Mouse (Mus musculus) gastrocnemius, postnatal 10 days (tissue): ENCODE results near the gene Stk10. TPM values are rescaled to one million over a fixed set of nuclear protein-coding genes. Genes with fewer than 3 reads are reported as not detected.
"Not testable (repeated sequence)": the region's sequence is repeated elsewhere in the genome, so short reads cannot be mapped to it uniquely, and the experiment has no call there.

Source experiments
- DNase-seq: peaks from one replicate; pipeline ENCODE4 v3.0.0; 2021; ENCODE audit warnings: mixed read lengths
- total RNA-seq, 2 experiments: library from RNA; stranded (reverse); gene quantifications; 2 replicates each; pipeline ENCODE4 v1.2.3; 2021

The Stk10 gene
- total RNA-seq, 2 experiments from 2014 or later, result 5.3 to 8.5 TPM

DNA sequence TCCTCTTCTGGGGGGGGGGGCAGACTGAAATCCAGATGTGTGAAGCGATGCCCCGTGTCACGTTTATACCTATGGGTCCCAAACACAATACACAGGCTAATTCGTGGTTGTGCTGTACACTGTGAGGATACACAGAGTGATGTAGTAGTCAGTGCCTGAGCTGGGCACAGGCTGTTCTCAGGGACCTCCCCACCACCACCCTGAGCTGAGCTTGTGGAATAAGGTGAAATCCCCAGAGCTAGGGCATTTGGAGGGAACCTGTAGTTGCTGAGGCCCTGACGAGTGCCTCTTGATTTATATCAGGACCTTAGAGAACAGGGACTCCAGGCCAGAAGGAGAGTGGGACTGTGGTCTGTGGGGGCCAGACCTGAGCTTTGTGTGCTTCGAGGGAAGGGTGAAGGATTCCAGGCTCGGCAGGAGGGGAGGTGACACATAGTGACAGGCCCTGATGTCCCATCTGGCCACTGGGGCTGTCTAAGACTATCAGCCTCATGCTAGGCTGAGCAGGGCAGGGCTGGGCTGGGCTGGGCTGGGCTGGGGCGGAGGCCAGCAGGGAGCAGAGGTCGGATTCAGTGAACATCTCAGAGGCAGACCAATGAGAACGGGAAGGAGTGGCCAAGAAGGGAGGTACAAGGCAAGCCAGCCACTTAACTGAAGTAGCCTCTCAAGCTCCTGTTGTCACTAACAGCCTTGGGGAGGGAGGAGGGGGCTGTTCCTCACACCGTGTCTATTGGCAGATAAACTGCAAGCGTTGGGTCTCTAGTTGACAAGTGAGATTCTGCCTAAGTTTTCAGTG, 68.6 kb downstream of the Stk10 start:
- no peak for DNase-seq

DNA sequence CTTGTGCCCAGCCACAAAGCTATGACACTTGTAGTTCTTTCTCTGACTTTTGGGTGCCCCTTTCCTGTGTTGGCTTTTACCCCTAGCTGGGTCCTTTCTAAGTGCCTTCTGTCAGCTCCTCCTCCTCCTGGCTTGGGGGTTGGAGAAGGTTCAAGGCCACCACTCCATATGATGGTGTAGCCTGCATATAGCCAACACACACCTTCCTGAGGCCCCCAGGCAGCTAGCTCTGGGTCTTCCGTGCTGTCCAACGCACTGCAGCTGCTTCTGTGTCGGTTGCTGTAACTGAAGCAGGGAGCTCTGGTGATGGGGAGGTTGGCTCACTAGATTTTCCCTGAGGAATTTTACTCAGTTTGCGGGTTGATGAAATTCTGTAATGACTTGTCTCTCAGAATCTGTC, 71.6 kb downstream of the Stk10 start:
- DNase-seq, result no peak

DNA sequence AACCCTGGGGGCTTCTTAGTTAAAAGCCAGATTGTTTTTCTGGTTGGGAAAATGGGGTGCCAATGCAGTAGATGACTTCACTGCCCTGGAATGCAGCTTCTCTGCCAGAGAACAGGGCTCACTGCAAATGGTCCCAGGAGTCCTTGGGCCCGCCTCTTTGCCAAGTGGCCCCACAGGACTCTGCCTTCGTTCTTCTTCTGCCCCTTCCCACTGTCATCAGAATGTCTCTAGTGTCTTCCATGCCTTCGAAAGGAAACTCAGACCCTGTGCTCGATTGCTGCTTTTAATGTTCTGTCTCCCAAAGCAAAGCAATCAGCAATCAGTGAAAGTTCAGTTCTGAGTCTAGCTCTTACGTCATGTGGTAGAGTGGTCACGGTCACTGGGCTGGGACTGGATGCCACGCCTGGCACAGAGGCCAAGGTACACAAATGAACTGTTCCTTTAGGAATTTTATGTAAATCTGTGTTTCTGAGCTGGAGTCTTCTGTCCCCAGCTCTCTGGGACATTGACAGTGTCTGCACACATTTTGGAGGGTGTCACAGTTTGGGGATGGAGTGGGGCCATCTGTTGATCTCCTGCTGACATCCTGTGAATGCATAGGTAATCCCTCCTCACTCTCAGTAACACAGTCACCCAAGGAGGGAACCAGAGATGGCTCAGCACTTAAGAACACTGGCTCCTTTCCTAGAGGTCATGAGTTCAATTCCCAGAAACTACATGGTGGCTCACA, 72.2 kb downstream of the Stk10 start:
- DNase-seq, result peak; percentile 60

DNA sequence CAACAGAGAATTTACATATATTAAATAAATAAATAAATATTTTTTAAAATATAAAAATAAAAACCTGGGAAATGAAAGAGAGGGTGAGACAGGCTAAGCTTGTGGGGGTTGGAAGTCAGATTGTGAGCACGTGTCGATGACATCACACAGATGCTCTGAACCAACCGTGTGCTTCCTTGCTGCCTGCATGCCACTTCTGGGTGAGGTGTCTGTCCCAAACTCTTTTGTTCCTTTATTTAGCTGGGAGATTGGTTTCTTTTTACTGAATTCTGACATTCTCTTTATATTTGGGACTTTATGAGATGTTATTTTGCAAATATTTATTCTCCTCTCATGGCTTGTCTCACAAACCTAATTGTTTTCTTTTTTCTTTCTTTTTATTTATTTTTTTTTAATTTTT, 72.8 kb downstream of the Stk10 start:
- DNase-seq, result no peak

DNA sequence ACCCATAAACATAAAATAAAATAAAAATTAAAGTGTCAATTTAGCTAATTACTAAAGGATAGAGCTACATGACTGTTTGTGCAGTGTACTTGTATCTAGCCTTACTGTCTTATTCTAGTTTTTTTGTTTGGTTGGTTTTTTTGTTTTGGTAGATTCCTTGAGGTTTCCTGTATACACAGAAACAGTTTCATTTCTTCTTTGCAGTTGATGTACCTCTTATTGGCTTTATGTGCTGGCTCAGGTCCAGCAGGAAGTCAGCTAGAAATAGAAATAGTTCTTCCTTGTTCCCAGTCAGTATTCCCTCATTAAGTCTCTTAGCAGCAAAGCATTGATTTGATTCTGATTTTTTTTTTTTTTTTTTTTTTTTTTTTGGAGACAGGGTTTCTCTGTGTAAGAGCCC, 74.2 kb downstream of the Stk10 start:
- no peak for DNase-seq

DNA sequence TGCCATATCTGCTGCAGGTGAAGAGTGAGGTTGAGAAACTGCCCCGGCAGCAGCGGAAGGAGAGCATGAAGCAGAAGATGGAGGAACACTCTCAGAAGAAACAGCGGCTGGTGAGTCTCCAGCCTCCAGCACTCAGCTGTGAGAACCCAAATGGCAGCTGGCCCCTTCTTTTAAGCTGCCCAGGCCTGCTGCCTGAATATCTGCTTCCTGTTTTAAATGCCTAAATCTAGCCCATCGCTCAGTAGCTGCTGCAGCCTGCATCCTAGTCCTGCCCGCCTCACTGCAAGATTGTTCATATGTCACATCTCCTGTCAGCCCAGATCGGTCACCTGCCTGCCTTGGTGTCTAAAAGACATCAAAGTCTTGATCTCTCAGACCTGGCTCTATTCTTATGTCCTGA, 77.5 kb downstream of the Stk10 start:
- DNase-seq, result no peak

DNA sequence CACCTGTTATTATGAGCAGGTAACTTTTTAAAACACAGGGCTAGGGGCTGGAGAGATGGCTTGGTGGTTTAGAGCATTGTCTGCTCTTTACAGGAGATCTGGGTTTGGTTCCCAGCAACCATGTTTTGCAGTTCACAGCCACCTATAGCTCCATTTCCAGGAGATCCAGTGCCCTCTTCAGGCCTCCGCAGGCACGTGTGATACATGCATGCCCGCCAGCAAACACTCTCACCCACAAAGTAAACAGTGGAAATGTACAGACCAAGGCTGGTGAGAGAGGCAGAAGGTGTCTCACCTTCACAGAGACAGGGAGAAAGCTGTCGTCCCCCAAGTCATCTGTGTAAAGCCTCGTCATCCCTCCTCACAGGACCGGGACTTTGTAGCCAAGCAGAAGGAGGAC, 79.2 kb downstream of the Stk10 start:
- no peak for DNase-seq

DNA sequence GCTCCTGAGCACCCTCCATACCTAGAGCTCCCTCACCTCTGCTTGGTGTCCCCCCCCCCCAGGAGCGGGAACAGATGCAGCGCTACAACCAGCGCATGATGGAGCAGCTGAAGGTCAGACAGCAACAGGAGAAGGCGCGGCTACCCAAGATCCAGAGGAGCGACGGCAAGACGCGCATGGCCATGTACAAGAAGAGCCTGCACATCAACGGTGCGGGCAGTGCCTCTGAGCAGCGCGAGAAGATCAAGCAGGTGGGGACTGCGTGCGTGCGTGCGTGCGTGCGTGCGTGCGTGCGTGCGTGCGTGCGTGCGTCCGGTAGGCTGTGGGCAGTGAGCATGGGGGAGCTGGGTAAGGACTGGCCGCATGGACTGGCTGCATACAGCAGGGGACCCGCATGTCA, 81.4 kb downstream of the Stk10 start:
- no peak for DNase-seq

DNA sequence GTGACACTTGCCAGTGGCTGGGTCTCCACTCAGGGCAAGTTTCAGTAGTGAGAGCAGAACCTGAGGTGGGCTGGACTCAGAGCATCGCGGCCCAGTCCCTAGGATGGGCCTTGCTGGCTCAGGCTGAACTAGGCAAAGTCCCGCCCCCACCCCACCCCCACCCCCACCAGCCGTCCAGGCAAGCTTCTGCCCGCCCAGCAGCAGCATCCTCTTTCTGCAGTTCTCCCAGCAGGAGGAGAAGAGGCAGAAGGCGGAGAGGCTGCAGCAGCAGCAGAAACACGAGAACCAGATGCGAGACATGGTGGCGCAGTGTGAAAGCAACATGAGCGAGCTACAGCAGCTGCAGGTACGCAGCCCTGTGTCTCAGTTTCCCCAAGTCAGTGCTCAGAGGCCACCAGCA, 82.5 kb downstream of the Stk10 start:
- DNase-seq, result no peak

DNA sequence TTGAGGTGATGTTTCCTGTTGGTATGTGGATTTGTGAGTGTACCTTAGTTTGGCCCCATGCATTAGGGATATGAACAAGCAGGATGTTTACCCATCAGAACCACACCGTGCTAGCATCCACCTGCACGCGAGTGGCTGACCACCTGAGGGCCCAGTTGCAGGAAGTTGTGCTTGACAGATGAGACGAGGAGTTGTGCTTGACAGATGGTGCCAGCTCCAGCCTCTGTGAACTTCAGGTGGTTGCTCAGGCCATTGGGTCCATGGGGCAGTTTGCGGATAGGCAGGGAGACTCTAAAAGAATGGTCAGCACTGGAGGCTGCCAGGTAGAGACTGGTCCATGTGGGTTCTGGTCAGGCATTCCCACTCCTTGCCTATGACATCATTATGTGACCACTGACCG, 83.0 kb downstream of the Stk10 start:
- DNase-seq, result no peak

DNA sequence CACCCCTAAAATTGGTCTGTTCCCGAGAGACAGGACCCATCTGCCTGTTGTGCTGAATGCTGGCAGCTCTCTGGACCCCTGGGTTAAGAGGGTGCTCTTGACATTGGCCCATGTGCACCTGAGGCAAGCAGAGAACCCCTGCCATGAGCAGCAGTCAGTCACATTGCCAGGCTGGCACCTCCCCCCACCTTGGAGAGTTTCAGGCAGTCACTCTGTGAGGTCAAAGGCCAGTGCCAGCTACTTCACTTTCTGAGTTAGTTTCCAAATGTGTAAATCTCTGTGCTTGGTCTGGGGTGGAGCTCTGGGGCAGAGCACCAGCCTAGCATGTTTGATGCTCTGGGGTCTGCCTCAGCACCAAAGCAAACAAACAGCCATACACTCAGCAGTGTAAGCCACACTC, 84.9 kb downstream of the Stk10 start:
- no peak for DNase-seq

DNA sequence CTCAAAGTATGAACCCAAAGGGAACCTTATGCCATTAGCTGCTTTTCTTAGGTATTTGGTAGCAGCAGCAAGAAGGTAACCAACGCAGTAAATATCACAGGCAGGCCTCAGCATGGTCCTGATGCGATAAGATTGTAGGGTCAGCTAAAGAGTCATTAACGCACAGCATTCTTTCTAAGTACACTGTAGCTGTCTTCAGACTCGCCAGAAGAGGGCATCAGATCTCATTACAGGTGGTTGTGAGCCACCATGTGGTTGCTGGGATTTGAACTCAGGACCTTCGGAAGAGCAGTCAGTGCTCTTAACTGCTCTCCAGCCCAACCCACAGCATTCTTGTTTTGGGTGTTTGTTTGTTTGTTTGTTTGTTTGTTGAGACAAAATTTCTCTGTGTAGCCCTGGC, 85.5 kb downstream of the Stk10 start:
- not testable (repeated sequence) for DNase-seq

DNA sequence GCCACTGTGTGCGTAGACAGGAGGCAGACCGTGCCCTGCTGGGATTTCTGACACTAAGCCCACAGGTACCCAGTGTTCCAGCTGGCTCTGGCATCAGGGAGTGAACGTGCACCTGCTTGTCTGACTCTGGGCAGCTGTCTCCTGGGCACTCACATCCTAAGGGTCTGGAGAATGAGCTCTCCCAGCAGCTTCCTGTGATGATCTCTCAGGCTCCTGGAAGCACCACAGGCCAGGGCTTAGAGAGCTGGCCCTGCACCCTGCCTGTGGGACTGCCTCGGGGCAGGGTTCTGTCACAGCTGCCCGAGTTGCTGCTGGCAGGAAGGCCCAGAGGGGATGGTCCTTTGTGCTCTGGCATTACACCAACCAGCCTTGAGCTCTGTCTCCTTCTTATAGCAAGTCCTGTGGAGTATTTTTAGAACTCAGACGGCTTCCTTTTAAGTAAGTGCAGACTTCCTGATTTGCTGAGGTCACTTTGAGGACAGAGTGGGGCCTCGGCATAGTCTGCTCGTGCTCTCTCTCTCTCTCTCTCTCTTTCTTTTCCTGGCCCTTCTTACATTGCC, 86.2 kb downstream of the Stk10 start:
- DNase-seq, result peak; percentile 58

DNA sequence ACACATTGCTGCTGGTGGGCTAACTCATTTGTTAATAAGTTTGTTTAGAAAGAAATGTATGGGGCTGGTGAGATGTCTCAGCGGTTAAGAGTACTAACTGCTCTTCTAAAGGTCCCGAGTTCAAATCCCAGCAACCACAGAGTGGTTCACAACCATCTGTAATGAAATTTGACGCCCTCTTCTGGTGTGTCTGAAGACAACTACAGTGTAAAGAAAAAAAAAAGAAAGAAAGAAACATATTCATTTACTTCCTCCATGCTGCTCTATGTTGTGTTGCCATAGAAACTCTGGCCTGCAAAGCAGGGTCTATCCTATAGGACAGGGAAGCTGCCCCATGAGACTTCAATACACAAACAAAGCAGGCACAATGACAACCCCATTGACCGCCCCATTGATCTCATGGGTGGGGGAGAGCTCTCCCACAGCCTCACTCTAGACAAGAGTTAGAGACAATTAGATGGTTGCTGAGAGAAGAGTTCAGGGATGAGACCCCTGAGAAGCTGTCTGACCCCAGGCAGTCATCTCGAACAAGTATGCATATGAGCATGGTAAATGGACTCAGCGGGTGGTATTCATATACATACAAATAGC, 86.9 kb downstream of the Stk10 start:
- no peak for DNase-seq

DNA sequence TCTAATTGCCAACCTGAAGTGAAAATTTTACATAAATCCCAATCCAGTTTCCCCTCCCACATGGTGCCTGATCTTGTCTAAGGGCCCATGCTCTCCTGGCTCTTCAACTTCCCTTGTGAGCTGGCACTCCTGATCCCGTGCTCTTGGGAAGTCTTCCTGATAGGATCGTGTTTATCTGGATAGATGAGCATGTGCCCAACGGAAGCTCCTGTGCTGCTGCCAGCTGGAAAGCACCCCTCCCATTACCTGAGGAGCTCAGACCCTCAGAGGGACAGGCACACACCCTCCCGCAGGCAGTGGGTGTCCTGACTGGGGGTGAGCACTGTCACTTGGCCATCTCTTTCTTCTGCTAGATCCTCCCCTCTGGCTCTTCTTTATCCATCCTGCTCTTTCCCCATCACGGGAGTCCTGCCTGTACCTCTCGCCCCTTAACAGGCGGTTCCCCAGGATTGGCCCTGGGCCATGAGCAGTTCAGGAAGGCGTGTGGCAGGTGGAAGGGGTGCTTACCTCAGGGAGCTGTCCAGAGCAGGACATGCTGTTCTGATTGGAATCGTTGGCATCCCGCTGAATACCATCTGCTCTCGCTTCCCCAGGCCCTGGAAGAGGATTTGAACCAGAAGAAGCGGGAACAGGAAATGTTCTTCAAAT, 88.8 kb downstream of the Stk10 start:
- no peak for DNase-seq

DNA sequence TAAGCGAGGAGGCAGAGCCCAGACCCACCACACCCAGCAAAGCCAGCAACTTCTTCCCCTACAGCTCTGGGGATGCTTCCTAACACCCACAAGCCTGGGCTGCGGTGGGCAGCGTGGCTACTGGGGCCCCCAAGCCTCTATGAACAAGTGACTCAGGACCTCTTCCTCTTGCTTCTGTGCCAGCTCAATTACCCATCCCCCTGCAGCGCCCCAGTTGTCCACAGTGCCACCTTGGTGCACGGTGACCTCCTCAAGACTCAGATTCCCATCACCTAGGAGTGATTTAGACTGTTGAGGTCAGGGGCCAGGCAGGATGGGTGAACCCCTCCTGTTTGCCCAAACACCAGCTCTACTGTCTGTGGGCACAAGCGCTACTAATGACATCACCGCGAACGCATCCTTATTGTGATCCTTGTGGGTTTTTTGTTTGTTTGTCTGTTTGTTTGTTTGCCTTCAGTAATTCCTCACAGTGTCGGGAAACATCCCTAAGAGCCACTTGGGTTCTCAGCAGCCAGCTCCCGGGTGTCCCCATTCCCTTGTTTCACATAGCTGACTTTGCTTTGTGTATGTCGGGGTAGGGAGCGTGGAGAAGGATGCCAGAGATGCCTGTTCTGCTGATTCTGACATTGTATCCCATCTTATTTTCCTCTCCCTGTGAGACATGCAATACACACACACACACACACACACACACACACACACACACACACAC, 89.5 kb downstream of the Stk10 start:
- DNase-seq, result no peak

DNA sequence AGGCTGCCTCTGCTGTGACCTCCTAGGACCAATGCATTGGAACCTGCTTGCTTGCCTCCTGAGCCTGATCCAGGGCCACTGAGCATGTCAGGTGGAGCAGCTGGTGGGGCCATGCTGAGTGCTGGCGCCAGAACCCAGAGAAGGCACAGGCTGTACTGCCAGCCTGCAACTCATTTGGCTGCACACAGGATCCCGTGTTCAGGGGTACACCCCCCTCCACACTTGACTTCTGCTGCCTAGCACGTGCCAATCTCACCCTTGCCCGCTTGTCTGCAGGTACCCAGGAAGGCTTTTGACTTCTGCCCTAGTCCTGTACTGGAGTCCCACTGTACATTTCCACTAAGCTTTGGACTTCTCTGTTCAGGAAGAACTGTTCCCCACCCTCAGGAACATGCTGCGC, 90.1 kb downstream of the Stk10 start:
- no peak for DNase-seq

DNA sequence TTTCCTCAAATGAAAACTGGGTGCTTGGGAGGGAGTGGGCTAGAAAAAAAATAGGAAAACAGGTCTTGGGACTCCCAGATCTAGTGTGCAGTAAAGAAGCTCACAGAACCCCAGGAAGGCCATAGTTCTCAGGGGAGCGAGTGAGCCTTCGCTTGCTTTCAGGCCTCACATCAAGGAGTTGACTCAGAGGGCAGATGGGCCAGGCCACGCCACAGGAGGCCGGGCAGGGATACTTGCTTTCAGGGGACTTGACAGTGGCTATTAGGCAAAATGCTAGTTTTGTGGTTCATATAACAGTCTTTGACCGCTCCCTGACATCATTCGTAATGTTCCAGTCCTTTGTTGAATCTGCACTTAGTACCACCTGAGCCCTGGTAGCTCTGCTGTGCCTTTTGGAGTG, 90.8 kb downstream of the Stk10 start:
- DNase-seq, result no peak

DNA sequence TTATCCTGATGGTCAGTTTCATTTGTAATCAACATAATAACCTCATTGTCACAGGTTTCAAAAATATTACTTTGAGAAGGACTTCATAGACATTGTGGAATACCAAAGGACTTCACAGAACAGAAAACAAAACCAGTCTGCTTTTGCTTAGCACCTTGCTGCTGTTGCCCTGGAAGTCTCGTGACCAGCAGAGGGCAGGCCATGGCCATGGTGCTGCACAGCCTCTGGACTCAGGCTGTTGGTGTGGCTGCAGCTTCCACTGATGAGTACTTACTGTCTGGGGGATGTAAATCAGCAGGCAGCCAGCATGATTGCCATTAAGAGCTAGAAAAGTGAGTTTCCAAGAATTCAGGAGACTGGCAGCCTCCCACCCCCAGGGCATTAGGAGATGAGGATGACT, 92.6 kb downstream of the Stk10 start:
- peak; percentile 73 for DNase-seq

DNA sequence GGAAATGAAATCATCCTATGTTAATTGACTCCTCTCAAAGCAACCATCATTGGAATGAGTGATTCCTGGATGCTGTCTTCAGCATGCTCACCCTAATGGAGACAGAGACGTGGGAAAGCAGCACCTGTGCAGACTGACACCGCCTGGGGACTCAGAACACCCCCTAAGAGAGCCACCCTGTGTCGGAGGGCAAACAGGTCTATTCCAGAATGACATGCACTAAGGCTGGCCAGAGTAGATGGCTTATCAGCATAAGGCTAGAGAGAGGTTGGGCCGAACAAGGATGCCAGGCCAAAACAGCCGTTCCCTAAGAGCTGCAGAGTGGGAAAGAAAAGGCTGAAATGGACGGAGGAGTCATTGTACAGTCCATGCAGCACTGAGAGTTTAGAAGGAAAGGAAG, 93.0 kb downstream of the Stk10 start:
- DNase-seq, result no peak

DNA sequence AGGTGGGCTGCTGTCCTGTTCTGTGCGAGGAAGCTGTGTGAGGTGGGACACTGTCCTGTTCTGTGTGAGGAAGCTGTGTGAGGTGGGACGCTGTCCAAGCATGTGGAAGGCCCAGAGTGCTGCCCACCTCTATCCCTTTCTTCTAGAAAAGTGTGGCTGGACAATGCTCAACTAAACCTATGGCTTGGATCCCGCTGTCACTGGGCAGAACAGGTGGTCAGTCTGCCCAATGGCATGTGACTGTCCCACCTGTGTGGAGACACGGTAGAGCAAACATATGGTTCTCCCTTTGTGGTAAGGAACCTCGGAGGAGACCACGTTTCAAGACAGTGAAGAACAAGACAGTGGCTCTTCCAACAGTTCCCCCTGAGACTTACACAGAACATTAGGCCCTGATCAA, 94.8 kb downstream of the Stk10 start:
- no peak for DNase-seq

DNA sequence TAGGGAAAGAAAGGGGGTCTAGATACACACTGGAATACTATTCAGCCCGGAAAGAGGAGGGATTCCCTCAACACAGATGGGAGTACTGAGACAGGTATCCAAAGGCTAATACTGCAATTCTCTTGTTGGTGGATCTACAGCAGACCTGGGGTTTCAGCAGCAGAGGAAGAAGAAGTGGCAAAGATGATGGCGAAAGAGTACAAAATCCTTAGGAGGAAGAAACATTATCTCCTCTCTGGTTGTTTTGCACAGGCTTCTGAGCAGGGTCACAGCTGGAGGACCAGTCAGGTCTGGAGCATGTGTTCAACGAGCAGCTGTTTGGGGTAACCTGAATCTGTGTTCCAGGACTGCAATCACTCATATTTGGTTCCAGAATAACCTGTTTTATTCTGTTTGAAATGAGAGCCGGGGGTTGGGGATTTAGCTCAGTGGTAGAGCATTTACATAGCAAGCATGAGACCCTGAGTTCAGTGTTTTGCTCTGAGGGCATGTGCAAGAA, 96.7 kb downstream of the Stk10 start:
- DNase-seq, result no peak
